Mouse (Mus musculus) brown adipose tissue, adult 24 weeks (tissue): Measurements from ENCODE around the gene Syn3. TPM values are rescaled to one million over a fixed set of nuclear protein-coding genes. Genes with fewer than 3 reads are reported as not detected.
A peak's percentile ranks its signal among the peaks of the same experiment; 100 is the strongest.
"Not testable (repeated sequence)": the region's sequence is repeated elsewhere in the genome, so short reads cannot be mapped to it uniquely, and the experiment has no call there.

Experiments used
- H3K27ac ChIP-seq: fragments of 200-500 bp; replicated peaks from 2 replicates; pipeline ENCODE4 v1.5.1; 2012; ENCODE audit warnings: low read depth, mild to moderate bottlenecking, low read length
- H3K4me1 ChIP-seq: fragments of 200-500 bp; 2 replicates; pipeline ENCODE4 v1.6.1; 2012; ENCODE audit warnings: low read length, mixed read lengths; ENCODE audit not compliant: control insufficient read depth, insufficient read depth, insufficient read length
- H3K4me3 ChIP-seq: fragments of 200-500 bp; 2 replicates; pipeline ENCODE4 v1.5.1; 2012; ENCODE audit warnings: low read depth, mild to moderate bottlenecking, low read length, moderate library complexity; ENCODE audit not compliant: insufficient read depth
- polyA plus RNA-seq: library from polyadenylated mRNA; stranded (reverse); fragments of >200 nt; gene quantifications from 2 replicates; pipeline ENCODE4 v1.2.4, GENCODE M21; 2012; ENCODE audit not compliant: missing spikeins, insufficient read depth, insufficient read length

The Syn3 gene
- polyA plus RNA-seq, 1 experiment, result 0.79 TPM

DNA sequence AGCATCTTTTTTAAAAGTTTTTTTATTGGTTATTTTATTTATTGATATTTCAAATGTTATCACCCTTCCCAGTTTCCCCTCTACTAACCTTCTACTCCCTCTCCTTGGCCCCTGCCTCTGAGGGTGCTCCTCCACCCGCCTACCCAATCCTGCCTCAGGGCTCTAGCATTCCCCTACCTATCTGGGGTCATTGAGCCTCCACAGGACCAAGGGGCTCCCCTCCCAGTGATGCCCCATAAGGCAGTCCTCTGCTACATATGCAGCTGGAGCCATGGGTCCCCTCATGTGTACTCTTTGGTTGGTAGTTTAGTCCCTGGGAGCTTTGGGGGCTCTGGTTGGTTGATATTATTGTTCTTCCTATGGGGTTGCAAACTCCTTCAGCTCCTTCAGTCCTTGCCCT lies 471.9 kb downstream of the Syn3 start:
- not testable (repeated sequence) for H3K27ac ChIP-seq, H3K4me1 ChIP-seq, H3K4me3 ChIP-seq

DNA sequence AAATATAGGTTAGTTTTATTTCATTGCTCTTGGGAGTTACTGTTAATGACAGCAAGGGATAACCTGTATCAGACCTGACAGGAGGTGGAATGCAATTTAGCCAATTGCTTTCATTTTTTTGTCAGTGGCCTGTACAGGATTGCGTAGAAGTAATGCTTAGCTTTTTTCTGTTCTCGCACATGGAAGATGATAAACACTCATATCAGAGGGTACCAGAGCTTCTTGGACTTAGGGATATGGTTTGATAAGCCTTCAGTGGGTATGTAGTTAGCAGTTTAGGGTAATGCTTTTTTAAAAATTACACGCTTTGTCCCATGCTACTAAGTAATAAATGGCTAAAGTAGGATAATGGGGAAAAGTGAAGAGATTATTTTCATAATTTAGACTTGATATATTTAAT lies 472.3 kb downstream of the Syn3 start:
- no peak overlapping the region for H3K4me3 ChIP-seq
- H3K4me1 ChIP-seq, result no peaks in the 10 kb centered on the region; the same call in 1 of the 2 replicates
- H3K27ac ChIP-seq, result no peak overlapping the region

DNA sequence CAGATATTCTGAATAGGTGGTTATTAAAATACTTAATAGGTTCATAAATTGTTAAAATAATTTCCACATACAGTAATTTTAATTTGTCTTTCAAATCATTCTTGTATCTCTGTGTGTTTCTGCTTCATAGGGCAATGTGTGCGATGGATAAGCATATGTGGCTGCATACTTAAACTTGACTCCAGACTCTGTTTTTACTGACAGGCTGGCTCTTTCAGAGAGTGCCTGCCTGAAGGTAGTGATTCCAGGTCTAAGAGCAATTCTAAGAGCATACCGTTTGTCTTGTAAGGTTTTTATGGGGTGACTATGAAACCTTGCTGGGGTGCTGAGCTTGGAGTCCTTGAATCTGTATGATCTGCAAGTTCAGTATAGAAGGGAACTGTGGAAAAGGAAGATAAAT lies 472.8 kb downstream of the Syn3 start:
- Histone ChIP-seq H3K4me3 (no peak overlapping the region), H3K4me1 (no peaks in the 10 kb centered on the region; the same call in 1 of the 2 replicates), H3K27ac (no peak overlapping the region)

DNA sequence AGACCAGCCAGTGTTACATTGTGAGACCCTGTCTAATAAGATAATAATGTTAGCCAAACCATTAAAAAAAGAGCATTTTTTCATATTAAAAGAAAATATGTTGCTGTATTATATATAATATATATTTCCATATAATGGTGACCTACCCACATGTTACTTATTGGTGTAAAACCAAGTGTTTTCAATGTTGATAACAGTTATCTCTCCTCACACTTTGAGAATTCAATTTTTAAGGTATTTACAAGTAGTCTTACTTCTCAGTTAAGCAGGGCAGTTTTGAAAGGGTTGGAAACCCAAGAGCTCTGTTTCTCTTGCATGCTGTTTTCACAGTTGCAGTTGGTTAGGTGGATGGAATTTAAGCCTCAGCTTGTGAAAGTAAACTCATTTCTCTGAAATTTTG lies 475.5 kb downstream of the Syn3 start:
- Histone ChIP-seq H3K27ac (no peak overlapping the region), H3K4me1 (no peaks in the 10 kb centered on the region; the same call in 1 of the 2 replicates), H3K4me3 (no peak overlapping the region)

DNA sequence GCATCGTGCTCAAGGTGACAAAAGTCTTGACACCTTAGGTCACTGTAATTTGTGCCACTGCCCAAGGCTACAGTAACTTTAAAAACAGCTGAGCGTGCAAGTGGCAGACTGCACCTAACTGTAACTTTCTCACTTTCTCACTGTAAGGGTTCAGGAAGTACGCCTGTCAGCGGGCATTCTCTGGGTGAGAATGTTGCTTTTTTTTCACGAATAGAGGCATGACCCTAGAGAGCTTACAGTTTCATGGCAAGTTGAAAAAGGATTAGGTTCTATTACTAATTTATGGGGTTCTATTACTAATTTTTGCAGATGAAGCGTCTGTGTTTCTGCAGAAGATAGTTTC lies 476.3 kb downstream of the Syn3 start:
- H3K4me1 ChIP-seq, result no peaks in the 10 kb centered on the region
- peak overlapping the region; percentile 98 for H3K4me3 ChIP-seq
- peak overlapping the region; percentile 92; the same call in 1 of the 2 replicates for H3K27ac ChIP-seq

DNA sequence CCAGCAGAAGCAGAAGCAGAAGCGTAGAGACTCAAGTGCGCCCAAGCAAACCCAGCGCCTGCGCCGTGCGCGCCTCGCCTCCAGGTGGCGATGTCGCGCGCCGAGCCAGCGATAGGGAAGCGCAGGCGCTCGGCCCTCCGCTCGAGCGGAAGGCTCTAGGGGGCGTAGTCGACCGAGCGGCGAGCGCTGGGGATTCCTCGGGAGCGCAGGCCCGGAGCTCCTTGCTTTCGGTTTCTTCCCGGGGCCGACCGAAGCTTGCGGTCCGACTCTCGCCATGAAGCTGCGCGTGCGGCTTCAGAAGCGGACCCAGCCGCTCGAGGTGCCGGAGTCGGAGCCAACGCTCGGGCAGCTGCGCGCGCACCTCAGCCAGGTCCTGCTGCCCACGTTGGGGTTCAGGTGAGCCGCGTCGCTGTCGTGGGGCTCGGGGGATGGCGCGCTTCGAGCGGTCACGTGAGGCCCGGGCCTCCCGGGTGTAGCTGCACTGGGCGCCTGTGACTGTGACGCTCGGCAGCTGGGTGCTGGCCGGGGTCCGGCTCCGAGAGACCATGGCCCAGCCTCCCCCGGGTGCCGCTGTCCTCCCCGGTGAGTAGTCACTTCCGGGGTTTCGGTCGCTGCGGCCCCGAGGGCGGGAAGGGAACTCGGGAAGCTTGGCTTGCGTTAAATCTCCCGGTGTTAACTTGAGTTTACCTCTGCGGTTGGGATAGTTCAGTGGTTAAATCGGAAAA lies 476.8 kb downstream of the Syn3 start, which contains the start of gene Fbxo7:
Gene Fbxo7, plus strand, starts transcription at position 224 of the 725 bp plus-strand sequence.
- Histone ChIP-seq H3K4me3 (peak within 1 kb of the TSS; percentile 98), H3K27ac (peak within 1 kb of the TSS; percentile 92), H3K4me1 (no peaks in the 10 kb centered on the region)

DNA sequence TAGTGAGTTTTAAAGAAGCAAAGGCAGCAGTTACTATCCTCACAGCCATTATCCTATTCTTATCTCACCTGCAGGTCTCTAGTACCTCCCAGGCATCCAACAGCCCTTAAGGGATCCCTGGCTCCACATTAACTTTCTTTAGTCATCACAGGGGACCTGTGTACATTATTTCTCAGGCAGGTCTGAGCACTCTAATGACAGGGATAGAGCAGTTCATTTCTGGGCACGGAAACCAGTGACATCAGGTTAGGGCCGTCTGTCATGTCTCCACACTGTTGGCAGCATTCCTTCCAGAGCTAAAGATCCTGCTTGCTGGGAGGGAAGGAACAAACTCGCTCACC lies 477.3 kb downstream of the Syn3 start:
- H3K4me1 ChIP-seq, result no peaks in the 10 kb centered on the region
- peak overlapping the region; percentile 36 for H3K4me3 ChIP-seq
- 0 out of 2 replicates have a peak overlapping the region, but pooled peaks have one; percentile 25 for H3K27ac ChIP-seq

DNA sequence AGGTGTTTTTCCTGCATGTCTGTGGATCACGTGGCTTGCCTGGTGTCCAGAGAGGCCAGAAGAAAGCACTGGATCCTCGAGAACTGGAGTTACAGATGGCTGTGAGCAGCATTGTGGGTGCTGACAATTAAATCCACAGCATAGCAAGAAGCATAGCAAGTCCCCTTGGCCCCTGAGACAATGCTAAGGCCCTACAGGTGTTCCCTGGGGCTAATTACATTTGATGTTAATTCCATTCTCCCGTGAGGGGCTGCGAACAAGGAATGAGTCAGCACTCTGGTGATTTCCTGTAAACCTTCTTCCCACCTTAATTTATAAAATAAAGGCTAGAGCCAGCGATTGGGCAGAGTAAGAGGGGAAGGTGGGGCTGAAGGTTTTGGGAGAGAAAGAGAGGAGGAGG lies 479.9 kb downstream of the Syn3 start:
- Histone ChIP-seq H3K27ac (no peak overlapping the region), H3K4me1 (no peaks in the 10 kb centered on the region), H3K4me3 (no peak overlapping the region)

DNA sequence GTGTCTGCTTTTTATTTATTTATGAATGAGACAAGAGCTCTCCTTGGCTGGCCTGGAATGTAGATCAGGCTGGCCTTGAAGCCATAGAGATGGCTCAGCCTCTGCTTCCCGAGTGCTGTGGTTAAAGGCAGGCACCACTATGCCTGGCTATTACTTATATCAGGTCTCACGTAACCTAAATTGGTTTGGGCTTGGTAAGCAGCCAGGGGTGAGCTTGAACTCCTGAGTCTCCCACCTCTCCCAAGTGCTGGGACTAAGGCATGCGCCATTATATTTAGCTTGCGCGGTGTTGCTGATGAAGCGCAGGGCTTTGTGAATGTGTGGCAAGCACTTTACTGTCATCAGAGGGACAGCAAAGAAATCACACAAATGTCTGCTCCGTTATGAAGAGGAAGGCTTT lies 480.9 kb downstream of the Syn3 start:
- no peak overlapping the region for H3K4me3 ChIP-seq
- H3K4me1 ChIP-seq, result no peaks in the 10 kb centered on the region
- H3K27ac ChIP-seq, result no peak overlapping the region

DNA sequence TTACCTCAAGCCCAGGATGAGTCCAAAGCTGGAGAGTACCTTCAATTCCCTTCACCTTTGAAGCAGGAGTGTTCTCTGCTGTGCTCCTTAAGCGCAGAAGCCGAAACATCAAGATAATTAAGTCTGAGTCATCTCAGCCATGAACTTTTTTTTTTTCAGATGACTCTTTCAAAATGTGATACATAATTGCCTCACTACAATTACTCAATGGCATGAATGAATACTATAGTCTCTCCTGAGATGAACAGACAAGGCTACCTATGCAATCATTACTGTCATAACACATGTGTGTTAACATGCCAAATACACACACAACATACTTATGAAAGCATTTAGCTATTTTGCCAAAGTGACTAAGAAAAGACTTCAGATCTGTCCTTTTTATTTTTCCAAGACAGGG lies 486.9 kb downstream of the Syn3 start, which contains the start of gene Bpifc:
Gene Bpifc, minus strand, starts transcription at position 115 of the 400 bp plus-strand sequence.
- H3K4me3 ChIP-seq, result no peak within 1 kb of the TSS
- H3K4me1 ChIP-seq, result no peaks in the 10 kb centered on the region
- H3K27ac ChIP-seq, result no peak within 1 kb of the TSS

DNA sequence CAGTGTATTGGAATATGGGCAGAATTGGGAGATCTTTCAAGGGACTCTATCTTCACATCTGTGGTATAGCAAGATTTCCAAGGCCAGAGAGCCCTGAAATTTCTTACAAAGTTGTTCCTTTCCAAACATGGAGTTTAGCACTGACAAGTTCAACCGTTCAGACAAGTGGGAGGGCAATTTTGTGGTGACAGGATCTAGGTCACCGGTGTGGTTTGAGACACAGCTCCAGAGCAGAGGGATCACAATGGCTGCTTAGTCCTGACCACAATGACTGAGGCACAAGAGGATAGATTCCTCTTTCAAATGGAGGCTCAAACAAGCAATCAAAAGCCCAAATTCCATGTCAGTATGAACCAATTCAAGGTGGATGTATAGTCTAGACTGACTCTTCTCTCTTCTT lies 487.5 kb downstream of the Syn3 start:
- no peak overlapping the region for H3K4me3 ChIP-seq
- no peaks in the 10 kb centered on the region for H3K4me1 ChIP-seq

DNA sequence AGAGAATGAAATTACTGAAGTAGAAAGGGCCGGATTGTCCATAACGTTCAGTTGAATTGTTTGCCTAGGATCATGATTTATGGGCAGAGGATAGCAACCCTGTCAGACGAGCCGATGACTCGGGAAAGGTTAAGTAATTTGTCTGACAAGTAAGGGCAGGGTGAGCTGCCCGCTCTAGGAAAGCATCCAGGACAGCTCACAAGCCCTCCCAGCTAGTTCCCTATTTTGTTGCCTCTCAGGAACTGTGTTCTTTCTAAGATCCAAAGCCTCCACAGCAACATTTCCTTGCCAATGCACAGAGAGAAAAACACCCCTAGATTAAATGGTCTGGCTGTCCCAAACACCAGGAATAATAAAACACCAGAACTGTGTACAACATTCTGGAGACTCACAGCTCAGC lies 488.1 kb downstream of the Syn3 start:
- Histone ChIP-seq H3K27ac (no peak overlapping the region), H3K4me1 (no peaks in the 10 kb centered on the region), H3K4me3 (no peak overlapping the region)

More for the DNA sequence above, 487.5 kb downstream of the Syn3 start:
- no peak overlapping the region for H3K27ac ChIP-seq

DNA sequence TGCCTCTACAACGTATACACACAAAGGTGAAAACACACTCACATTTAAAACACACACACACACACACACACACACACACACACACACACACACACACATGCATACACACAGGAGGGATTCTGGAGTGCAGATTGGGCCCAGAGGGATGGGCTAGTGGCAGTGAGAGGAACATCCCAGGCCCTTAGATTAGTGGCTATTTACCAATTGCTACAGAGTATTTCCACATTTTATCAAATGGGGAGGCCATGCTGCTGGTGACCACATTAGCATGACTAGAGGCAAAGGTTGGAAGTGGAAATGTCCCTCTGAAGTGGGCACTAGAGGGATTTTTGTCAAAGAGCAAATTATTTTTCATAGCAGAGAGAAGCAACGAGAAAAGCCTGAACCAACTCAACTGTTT lies 489.0 kb downstream of the Syn3 start:
- Histone ChIP-seq H3K4me3 (no peak overlapping the region), H3K27ac (no peak overlapping the region), H3K4me1 (no peaks in the 10 kb centered on the region)

DNA sequence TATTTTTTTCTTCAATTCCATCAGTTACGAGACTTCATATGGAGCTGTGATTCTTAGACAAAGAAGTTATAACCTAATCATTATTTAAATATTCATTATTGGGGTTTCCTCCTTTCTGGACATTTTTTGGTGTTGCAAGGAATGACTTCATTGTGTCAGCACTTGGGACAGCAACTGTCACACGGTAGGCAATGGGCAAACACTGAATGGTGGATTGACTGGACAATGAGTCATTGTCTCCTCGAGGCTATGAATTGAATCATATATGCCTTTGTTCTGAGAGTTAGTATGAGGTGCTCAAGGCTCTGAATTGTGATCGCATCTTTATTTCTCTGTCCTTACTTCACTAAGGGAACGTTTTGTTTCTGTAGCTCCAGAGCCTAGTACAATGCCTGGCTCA lies 492.2 kb downstream of the Syn3 start:
- Histone ChIP-seq H3K27ac (no peak overlapping the region), H3K4me3 (no peak overlapping the region), H3K4me1 (no peaks in the 10 kb centered on the region)
